Mouse (Mus musculus) spleen, adult 2 months (tissue): ENCODE measurements around the gene Fntb.

ENCODE experiments used
- CTCF ChIP-seq: fragments of 200-500 bp; IDR thresholded peaks from 2 replicates; pipeline ENCODE4 v1.5.1; 2011; ENCODE audit warnings: mild to moderate bottlenecking, inconsistent platforms; ENCODE audit not compliant: insufficient read depth, insufficient read length, insufficient replicate concordance; ENCODE audit errors: extremely low read depth
- POLR2A ChIP-seq: fragments of 200-500 bp; IDR thresholded peaks from 2 replicates; pipeline ENCODE4 v1.6.1; 2011; ENCODE audit warnings: low read depth, low read length, inconsistent platforms

- no peak for TF ChIP-seq CTCF
- no peak for TF ChIP-seq POLR2A
These were observed 183.4 kb downstream of the Fntb start for GRCm38 (mm10) chr12:76948781-76949180.
